ENCODE assay signal across 26 mouse cellular contexts in genomic region chr6:114808654-114809430, GRCm38 (mm10).
DNase-seq lines count a peak whose midpoint lies in the region; ATAC-seq lines count a peak whose summit lies in the region.
"Had no signal": no experiment of that assay in that cellular context is flagged by ENCODE, and none has a peak within 500 bp of the region (broad histone marks: within the 10 kb centered on the region; RNA-seq: fewer than 3 reads in every experiment).

No protein-coding gene starts in this region.

- DNase-seq in gastrocnemius, adult 18-20 months (ENCODE audit: low spot score), result peak; percentile 55
- DNase-seq in gastrocnemius, postnatal 10 days, result no peak
- DNase-seq in lung, postnatal 14 days, result no peak
- DNase-seq in embryonic facial prominence, embryonic 14.5 days (ENCODE audit: low spot score), result no peak
- no peak for DNase-seq in right cerebral cortex, adult 2 months (ENCODE audit: low spot score in 2 of 2)
- no peak for DNase-seq in kidney, postnatal 10 days
- DNase-seq: adrenal gland, postnatal 14 days; cerebellum, adult 9-10 months; gastrocnemius, postnatal 36 days; heart, postnatal 14 days; kidney, adult 18-20 months; layer of hippocampus, adult 9-11 months; liver, postnatal 0 days; midbrain, embryonic 14.5 days; retina, postnatal 1 day; thymus, postnatal 25 days had no signal

- H3K36me3 ChIP-seq in lung, embryonic 15.5 days, result no peaks in the 10 kb centered on the region
- no peaks in the 10 kb centered on the region for H3K36me3 ChIP-seq in embryonic facial prominence, embryonic 14.5 days (ENCODE audit: control insufficient read depth, insufficient read depth, low read length)
- no peaks in the 10 kb centered on the region for H3K36me3 ChIP-seq in limb, embryonic 15.5 days
- H3K36me3 ChIP-seq: embryonic facial prominence, embryonic 12.5 days; heart, embryonic 13.5 days; hindbrain, embryonic 13.5 days; neural tube, embryonic 13.5 days had no signal

- no peak overlapping the region for H3K4me3 ChIP-seq in lung, embryonic 15.5 days
- no peak overlapping the region for H3K4me3 ChIP-seq in embryonic facial prominence, embryonic 14.5 days (ENCODE audit: low read depth, low read length)
- H3K4me3 ChIP-seq in limb, embryonic 15.5 days, result no peak overlapping the region
- H3K4me3 ChIP-seq: embryonic facial prominence, embryonic 12.5 days; heart, embryonic 13.5 days; hindbrain, embryonic 13.5 days; left cerebral cortex, adult 2 months; neural tube, embryonic 13.5 days had no signal

- WGBS in lung, embryonic 15.5 days, result 78% methylated on average over 3 of the region's 3 CpGs
- WGBS in embryonic facial prominence, embryonic 14.5 days, result 80% methylated on average over 3 of the region's 3 CpGs
- WGBS in limb, embryonic 15.5 days, result 72% methylated on average over 3 of the region's 3 CpGs

- peak overlapping the region; percentile 56 for H3K27ac ChIP-seq in lung, embryonic 15.5 days
- H3K27ac ChIP-seq in embryonic facial prominence, embryonic 14.5 days (replicated peaks; ENCODE audit: low read depth, low read length), result peak overlapping the region; percentile 46; the same call in 1 of the 2 replicates
- peak overlapping the region; percentile 72 for H3K27ac ChIP-seq in limb, embryonic 15.5 days
- H3K27ac ChIP-seq: embryonic facial prominence, embryonic 12.5 days; heart, embryonic 13.5 days; hindbrain, embryonic 13.5 days; left cerebral cortex, adult 2 months; neural tube, embryonic 13.5 days had no signal

- H3K4me2 ChIP-seq in lung, embryonic 15.5 days, result no peak overlapping the region
- H3K4me2 ChIP-seq in embryonic facial prominence, embryonic 14.5 days (ENCODE audit: low read depth, low read length), result no peak overlapping the region
- no peak overlapping the region for H3K4me2 ChIP-seq in limb, embryonic 15.5 days
- H3K4me2 ChIP-seq: embryonic facial prominence, embryonic 12.5 days; heart, embryonic 13.5 days; hindbrain, embryonic 13.5 days; liver, embryonic 11.5 days; neural tube, embryonic 13.5 days had no signal

- no peak for ATAC-seq in lung, embryonic 15.5 days (ENCODE audit: borderline replicate concordance, extremely low read depth, low FRiP score, low TSS enrichment)
- no peak for ATAC-seq in embryonic facial prominence, embryonic 14.5 days (ENCODE audit: low read depth)
- ATAC-seq in limb, embryonic 15.5 days (ENCODE audit: insufficient number of reproducible peaks, low FRiP score, low TSS enrichment, low read depth), result no peak
- ATAC-seq: forebrain, embryonic 14.5 days; inflammation-experienced regulatory T-cells, adult 6 months; liver, postnatal 0 days had no signal

- H3K27me3 ChIP-seq in lung, embryonic 15.5 days, result no peaks in the 10 kb centered on the region
- no peaks in the 10 kb centered on the region for H3K27me3 ChIP-seq in embryonic facial prominence, embryonic 14.5 days (replicated peaks; ENCODE audit: control insufficient read depth, insufficient read depth, low read length)
- H3K27me3 ChIP-seq in limb, embryonic 15.5 days, result no peaks in the 10 kb centered on the region
- H3K27me3 ChIP-seq: embryonic facial prominence, embryonic 12.5 days; hindbrain, embryonic 13.5 days; neural tube, embryonic 13.5 days had no signal

- H3K9ac ChIP-seq in lung, embryonic 15.5 days, result no peak overlapping the region
- H3K9ac ChIP-seq in embryonic facial prominence, embryonic 14.5 days (ENCODE audit: low read depth, low read length), result no peak overlapping the region
- no peak overlapping the region for H3K9ac ChIP-seq in limb, embryonic 15.5 days
- H3K9ac ChIP-seq: embryonic facial prominence, embryonic 12.5 days; heart, embryonic 13.5 days; hindbrain, embryonic 13.5 days; liver, postnatal 0 days; neural tube, embryonic 13.5 days had no signal

- peaks cover 23% of the 10 kb centered on the region for H3K4me1 ChIP-seq in lung, embryonic 15.5 days
- H3K4me1 ChIP-seq in embryonic facial prominence, embryonic 14.5 days (ENCODE audit: control insufficient read depth, insufficient read depth, low read length), result peaks cover 11% of the 10 kb centered on the region; the same call in 1 of the 2 replicates
- peaks cover 54% of the 10 kb centered on the region for H3K4me1 ChIP-seq in limb, embryonic 15.5 days

- H3K9me3 ChIP-seq in lung, embryonic 15.5 days, result no peaks in the 10 kb centered on the region
- no peaks in the 10 kb centered on the region for H3K9me3 ChIP-seq in embryonic facial prominence, embryonic 14.5 days (ENCODE audit: control insufficient read depth, low read length)
- H3K9me3 ChIP-seq in limb, embryonic 15.5 days, result no peaks in the 10 kb centered on the region
- H3K9me3 ChIP-seq: embryonic facial prominence, embryonic 12.5 days; heart, embryonic 13.5 days; hindbrain, embryonic 13.5 days; neural tube, embryonic 13.5 days had no signal
